Mouse (Mus musculus): ENCODE measurements around the gene Gm15130. TPM values are rescaled to one million over a fixed set of nuclear protein-coding genes. Genes with fewer than 3 reads are reported as not detected.

The Gm15130 gene
- not detected for polyA plus RNA-seq (2015; fragmentation: Illumina TruSeq; extraction: RNeasy Lipid Tissue Mini Kit (QIAGEN cat#74804); ENCODE audit: insufficient read depth, low replicate concordance)

DNA sequence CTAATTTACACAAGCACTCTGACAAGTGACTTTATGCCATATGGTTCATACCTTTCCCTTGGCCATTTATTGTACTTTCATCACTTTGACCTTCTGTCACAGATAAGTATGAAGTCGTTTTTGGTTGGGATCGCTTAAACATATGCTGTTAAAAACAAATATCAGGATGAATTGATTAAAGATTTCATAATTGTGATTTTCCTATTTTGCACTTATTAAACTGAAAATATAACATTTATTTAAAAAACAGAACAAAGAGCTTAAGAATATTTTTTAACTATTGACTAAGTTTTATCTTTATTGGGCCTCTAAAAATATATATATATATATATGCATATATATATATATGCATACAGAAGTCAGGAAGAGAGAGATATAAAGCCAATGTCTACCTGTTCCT, at the start of gene Gm15130:
Gene Gm15130 (minus strand): TSS at position 101 of the 400 bp plus-strand sequence.

GRCm38 (mm10) chr2:111105882-111106281, 46.9 kb downstream of the Gm15130 start, which contains the start of gene Gm13941:
Gm13941 (minus strand) TSS chr2:111105982.

Other genes with a start within 250 kb of the Gm15130 start
- not detected for gene Ano3, start 202.0 kb downstream of the Gm15130 start, polyA plus RNA-seq (2015; fragmentation: Illumina TruSeq; extraction: RNeasy Lipid Tissue Mini Kit (QIAGEN cat#74804); ENCODE audit: insufficient read depth, low replicate concordance)
- not detected for gene Gm13941, start 47.0 kb downstream of the Gm15130 start, polyA plus RNA-seq (2015; fragmentation: Illumina TruSeq; extraction: RNeasy Lipid Tissue Mini Kit (QIAGEN cat#74804); ENCODE audit: insufficient read depth, low replicate concordance)
- gene 4930430A15Rik, start 76.7 kb upstream of the Gm15130 start, polyA plus RNA-seq (2015; fragmentation: Illumina TruSeq; extraction: RNeasy Lipid Tissue Mini Kit (QIAGEN cat#74804); ENCODE audit: insufficient read depth, low replicate concordance), result not detected
- gene Olfr1275, start 82.3 kb upstream of the Gm15130 start, polyA plus RNA-seq (2015; fragmentation: Illumina TruSeq; extraction: RNeasy Lipid Tissue Mini Kit (QIAGEN cat#74804); ENCODE audit: insufficient read depth, low replicate concordance), result not detected
- gene Olfr1276, start 101.6 kb upstream of the Gm15130 start, polyA plus RNA-seq (2015; fragmentation: Illumina TruSeq; extraction: RNeasy Lipid Tissue Mini Kit (QIAGEN cat#74804); ENCODE audit: insufficient read depth, low replicate concordance), result not detected
- gene Olfr1277, start 121.2 kb upstream of the Gm15130 start, polyA plus RNA-seq (2015; fragmentation: Illumina TruSeq; extraction: RNeasy Lipid Tissue Mini Kit (QIAGEN cat#74804); ENCODE audit: insufficient read depth, low replicate concordance), result not detected
- not detected for gene Olfr1278, start 137.2 kb upstream of the Gm15130 start, polyA plus RNA-seq (2015; fragmentation: Illumina TruSeq; extraction: RNeasy Lipid Tissue Mini Kit (QIAGEN cat#74804); ENCODE audit: insufficient read depth, low replicate concordance)
- not detected for gene Olfr1279, start 147.7 kb upstream of the Gm15130 start, polyA plus RNA-seq (2015; fragmentation: Illumina TruSeq; extraction: RNeasy Lipid Tissue Mini Kit (QIAGEN cat#74804); ENCODE audit: insufficient read depth, low replicate concordance)
- not detected for gene Olfr1280, start 161.1 kb upstream of the Gm15130 start, polyA plus RNA-seq (2015; fragmentation: Illumina TruSeq; extraction: RNeasy Lipid Tissue Mini Kit (QIAGEN cat#74804); ENCODE audit: insufficient read depth, low replicate concordance)
- gene Olfr1281, start 173.6 kb upstream of the Gm15130 start, polyA plus RNA-seq (2015; fragmentation: Illumina TruSeq; extraction: RNeasy Lipid Tissue Mini Kit (QIAGEN cat#74804); ENCODE audit: insufficient read depth, low replicate concordance), result not detected
- gene Olfr1282, start 183.1 kb upstream of the Gm15130 start, polyA plus RNA-seq (2015; fragmentation: Illumina TruSeq; extraction: RNeasy Lipid Tissue Mini Kit (QIAGEN cat#74804); ENCODE audit: insufficient read depth, low replicate concordance), result not detected
- gene Olfr1283, start 213.9 kb upstream of the Gm15130 start, polyA plus RNA-seq (2015; fragmentation: Illumina TruSeq; extraction: RNeasy Lipid Tissue Mini Kit (QIAGEN cat#74804); ENCODE audit: insufficient read depth, low replicate concordance), result not detected
- not detected for gene Olfr1284, start 222.6 kb upstream of the Gm15130 start, polyA plus RNA-seq (2015; fragmentation: Illumina TruSeq; extraction: RNeasy Lipid Tissue Mini Kit (QIAGEN cat#74804); ENCODE audit: insufficient read depth, low replicate concordance)